Mouse (Mus musculus) liver, adult 2 months (tissue): Measurements from ENCODE around the gene Rae1.

ENCODE experiments used
- CTCF ChIP-seq: fragments of 200-500 bp; IDR thresholded peaks from 2 replicates; pipeline ENCODE4 v1.5.1; 2011; ENCODE audit warnings: low read depth, low read length, control low read depth
- POLR2A ChIP-seq: fragments of 200-500 bp; IDR thresholded peaks from 2 replicates; pipeline ENCODE4 v1.6.1; 2011; ENCODE audit warnings: low read length, control low read depth; ENCODE audit not compliant: insufficient read depth; ENCODE audit errors: extremely low read depth

GRCm38 (mm10) chr2:173014741-173015287 lies 14.9 kb downstream of the Rae1 start:
- TF ChIP-seq CTCF = no peak
- no peak for TF ChIP-seq POLR2A
